Mouse (Mus musculus): ENCODE data around the gene Il1r2. TPM values are rescaled to one million over a fixed set of nuclear protein-coding genes. Genes with fewer than 3 reads are reported as not detected.

Il1r2 gene
- polyA plus RNA-seq, 1 experiment: 4.7 TPM

DNA sequence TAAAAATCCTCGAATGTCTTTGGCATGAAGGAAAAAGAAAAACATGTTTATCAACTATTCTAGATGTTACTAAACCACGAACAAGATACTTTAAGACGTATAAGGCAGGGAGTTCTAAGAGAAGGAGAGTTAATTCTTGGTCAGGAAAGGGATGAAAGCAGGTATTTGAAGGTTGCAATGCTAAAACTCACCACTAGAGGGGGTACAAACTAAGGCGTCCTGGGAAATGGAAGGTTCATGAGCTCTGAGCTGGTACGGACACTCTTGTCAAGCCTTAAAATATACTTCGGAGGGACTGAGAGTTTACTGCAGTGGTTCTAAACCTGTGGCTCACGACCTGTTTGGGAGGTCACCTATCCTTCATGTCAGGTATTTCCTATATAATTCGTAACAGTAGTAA lies 41.4 kb downstream of the Il1r2 start:
- H3K4me3 ChIP-seq (replicated peaks; ENCODE audit: extremely low read depth, low read depth, low read length): no peak overlapping the region
- DNase-seq: peak; percentile 20
- H3K4me1 ChIP-seq (ENCODE audit: control insufficient read depth, insufficient read depth, low read length): no peaks in the 10 kb centered on the region; the same call in 1 of the 2 replicates
- 37% methylated on average over 8 of the region's 8 CpGs for WGBS
- TF ChIP-seq CTCF (IDR thresholded peaks at IDR 0.05; ENCODE audit: insufficient read depth, low read length): peak; percentile 46
- no peak for TF ChIP-seq POLR2A (IDR thresholded peaks at IDR 0.05; ENCODE audit: borderline replicate concordance, extremely low read depth, low read depth, low read length)

DNA sequence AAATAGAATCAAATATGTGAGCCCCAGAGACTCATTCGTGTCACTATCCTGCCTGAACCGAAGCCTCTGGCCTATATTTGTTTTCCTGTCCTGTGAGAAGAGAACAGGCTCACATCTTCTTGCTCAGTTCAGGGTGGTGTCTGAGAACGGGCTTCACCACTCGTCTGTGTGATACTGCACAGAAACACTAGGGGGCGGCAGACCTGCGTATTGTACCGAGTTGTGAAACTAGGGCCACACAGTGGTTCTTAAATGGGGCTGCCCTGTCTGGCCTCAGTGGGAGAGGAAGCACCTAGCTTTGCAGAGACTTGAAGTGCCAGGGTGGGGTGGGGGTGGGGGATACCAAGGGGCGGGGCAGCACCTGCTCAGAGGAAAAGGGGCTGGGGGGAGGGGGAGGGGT lies 42.5 kb downstream of the Il1r2 start:
- TF ChIP-seq POLR2A (IDR thresholded peaks at IDR 0.05; ENCODE audit: borderline replicate concordance, extremely low read depth, low read depth, low read length) (no peak), CTCF (IDR thresholded peaks at IDR 0.05; ENCODE audit: insufficient read depth, low read length) (peak; percentile 92)
- under 1% methylated on average over 8 of the region's 8 CpGs for WGBS
- Histone ChIP-seq H3K4me1 (ENCODE audit: control insufficient read depth, insufficient read depth, low read length) (no peaks in the 10 kb centered on the region; the same call in 1 of the 2 replicates), H3K4me3 (replicated peaks; ENCODE audit: extremely low read depth, low read depth, low read length) (no peak overlapping the region)
- peak; percentile 81 for DNase-seq

DNA sequence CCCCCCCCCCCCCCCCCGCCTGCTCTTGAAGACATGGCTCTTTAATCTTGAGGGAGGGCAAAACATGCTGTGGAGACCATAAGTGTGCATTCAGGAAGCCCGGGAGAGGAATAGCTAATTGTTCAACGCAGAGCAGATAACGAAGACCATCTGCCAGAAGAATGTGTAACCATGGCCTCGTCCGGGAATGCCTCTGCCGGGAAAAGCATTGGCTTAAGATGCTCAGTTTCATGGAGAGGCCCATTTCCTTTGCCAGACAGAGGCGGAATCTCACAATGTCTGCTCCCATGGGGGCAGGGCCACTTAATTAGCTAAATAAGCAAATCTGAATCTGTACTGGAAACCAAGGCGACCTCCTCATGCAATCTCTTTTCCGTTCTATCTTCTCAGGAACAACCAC lies 43.7 kb downstream of the Il1r2 start:
- no peak for DNase-seq
- H3K4me3 ChIP-seq (replicated peaks; ENCODE audit: extremely low read depth, low read depth, low read length): no peak overlapping the region
- 39% methylated on average over 9 of the region's 10 CpGs for WGBS
- H3K4me1 ChIP-seq (ENCODE audit: control insufficient read depth, insufficient read depth, low read length): no peaks in the 10 kb centered on the region; the same call in 1 of the 2 replicates
- TF ChIP-seq POLR2A (IDR thresholded peaks at IDR 0.05; ENCODE audit: borderline replicate concordance, extremely low read depth, low read depth, low read length) (no peak), CTCF (IDR thresholded peaks at IDR 0.05; ENCODE audit: insufficient read depth, low read length) (no peak)

DNA sequence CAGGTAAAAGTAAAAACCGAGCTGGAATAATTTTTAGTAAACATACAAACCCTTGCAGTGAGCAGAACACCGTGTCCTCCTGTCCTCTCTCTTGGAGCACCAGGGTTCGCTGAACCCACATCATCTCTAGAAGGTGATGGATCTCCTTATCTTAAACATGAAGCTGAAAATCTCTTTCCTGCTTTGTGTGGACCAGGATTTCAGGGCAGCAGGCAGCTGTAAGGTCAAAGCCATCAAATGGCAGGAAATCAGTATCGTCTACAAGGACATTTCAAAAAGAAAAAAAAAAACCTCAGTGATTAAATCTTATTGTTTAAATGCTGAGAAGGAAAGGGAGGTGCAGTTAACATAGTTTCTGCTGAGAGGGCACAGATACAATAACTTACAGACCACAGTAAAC lies 50.4 kb downstream of the Il1r2 start:
- TF ChIP-seq CTCF (IDR thresholded peaks at IDR 0.05; ENCODE audit: insufficient read depth, low read length): no peak
- no peak for TF ChIP-seq POLR2A (IDR thresholded peaks at IDR 0.05; ENCODE audit: borderline replicate concordance, extremely low read depth, low read depth, low read length)
- peaks cover 4% of the 10 kb centered on the region for H3K4me1 ChIP-seq (ENCODE audit: control insufficient read depth, insufficient read depth, low read length)
- no peak overlapping the region for H3K4me3 ChIP-seq (replicated peaks; ENCODE audit: extremely low read depth, low read depth, low read length)
- no peak for DNase-seq
- 48% methylated on average over 4 of the region's 4 CpGs for WGBS

- no peak for DNase-seq
- WGBS: 88% methylated on average over 4 of the region's 4 CpGs
- H3K4me1 ChIP-seq (ENCODE audit: control insufficient read depth, insufficient read depth, low read length): peaks cover 4% of the 10 kb centered on the region
- H3K4me3 ChIP-seq (replicated peaks; ENCODE audit: extremely low read depth, low read depth, low read length): no peak overlapping the region
- TF ChIP-seq POLR2A (IDR thresholded peaks at IDR 0.05; ENCODE audit: borderline replicate concordance, extremely low read depth, low read depth, low read length) (no peak), CTCF (IDR thresholded peaks at IDR 0.05; ENCODE audit: insufficient read depth, low read length) (no peak)
These were observed 54.6 kb downstream of the Il1r2 start for GRCm38 (mm10) chr1:40128481-40128880.

DNA sequence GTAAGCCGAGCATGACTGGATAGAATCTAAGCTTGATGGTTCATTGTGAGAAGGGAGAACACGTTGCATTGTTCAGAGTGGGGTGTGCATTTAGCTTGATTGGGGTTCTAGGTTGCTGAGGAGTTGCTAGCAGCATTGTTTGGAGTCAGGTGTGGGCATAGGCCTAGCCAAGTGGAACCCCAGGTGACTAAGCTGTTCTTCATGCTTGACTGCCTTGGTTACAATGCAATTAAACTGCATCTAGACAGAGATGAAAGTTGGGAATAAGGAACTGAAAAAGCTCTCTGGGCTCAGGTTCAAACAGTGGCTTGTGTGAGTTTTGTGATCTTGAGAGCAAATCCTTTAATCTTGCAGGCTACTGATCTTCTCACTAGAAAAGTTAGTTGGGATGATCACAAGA lies 55.4 kb downstream of the Il1r2 start:
- no peak overlapping the region for H3K4me3 ChIP-seq (replicated peaks; ENCODE audit: extremely low read depth, low read depth, low read length)
- no peak for TF ChIP-seq CTCF (IDR thresholded peaks at IDR 0.05; ENCODE audit: insufficient read depth, low read length)
- TF ChIP-seq POLR2A (IDR thresholded peaks at IDR 0.05; ENCODE audit: borderline replicate concordance, extremely low read depth, low read depth, low read length): no peak
- H3K4me1 ChIP-seq (ENCODE audit: control insufficient read depth, insufficient read depth, low read length): peaks cover 4% of the 10 kb centered on the region
- 81% methylated on average over 2 of the region's 2 CpGs for WGBS
- no peak for DNase-seq

GRCm38 (mm10) chr1:40131631-40132030 lies 57.8 kb downstream of the Il1r2 start:
- TF ChIP-seq CTCF (IDR thresholded peaks at IDR 0.05; ENCODE audit: insufficient read depth, low read length) (no peak), POLR2A (IDR thresholded peaks at IDR 0.05; ENCODE audit: borderline replicate concordance, extremely low read depth, low read depth, low read length) (no peak)
- 4% methylated on average over 1 of the region's 1 CpGs for WGBS
- H3K4me3 ChIP-seq (replicated peaks; ENCODE audit: extremely low read depth, low read depth, low read length): no peak overlapping the region
- no peak for DNase-seq
- H3K4me1 ChIP-seq (ENCODE audit: control insufficient read depth, insufficient read depth, low read length): no peaks in the 10 kb centered on the region

- WGBS: 79% methylated on average over 4 of the region's 4 CpGs
- TF ChIP-seq POLR2A (IDR thresholded peaks at IDR 0.05; ENCODE audit: borderline replicate concordance, extremely low read depth, low read depth, low read length): no peak
- no peak overlapping the region for H3K4me3 ChIP-seq (replicated peaks; ENCODE audit: extremely low read depth, low read depth, low read length)
- no peaks in the 10 kb centered on the region for H3K4me1 ChIP-seq (ENCODE audit: control insufficient read depth, insufficient read depth, low read length)
- DNase-seq: no peak
These were observed 58.8 kb downstream of the Il1r2 start for GRCm38 (mm10) chr1:40132721-40133120.

DNA sequence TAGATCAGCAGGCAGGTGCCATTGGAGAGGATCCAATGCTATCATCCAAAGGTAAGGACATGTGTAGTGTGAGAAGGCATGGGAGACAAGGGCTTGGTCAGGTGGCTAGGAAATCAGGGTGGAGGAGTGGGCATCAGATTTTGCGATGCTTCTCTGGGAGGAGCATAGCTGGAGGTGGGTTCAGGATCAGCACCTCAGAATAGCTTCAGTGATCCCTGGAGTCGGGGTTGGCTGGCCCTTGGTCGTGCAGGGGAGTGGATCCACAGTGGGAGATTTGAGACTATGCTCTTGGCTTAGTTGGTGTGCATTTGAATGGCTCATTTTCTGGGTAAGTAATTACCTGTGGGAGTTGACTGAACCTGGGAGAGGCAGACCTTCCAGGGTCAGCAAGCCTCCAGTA lies 59.7 kb downstream of the Il1r2 start:
- Histone ChIP-seq H3K4me3 (replicated peaks; ENCODE audit: extremely low read depth, low read depth, low read length) (no peak overlapping the region), H3K4me1 (ENCODE audit: control insufficient read depth, insufficient read depth, low read length) (no peaks in the 10 kb centered on the region)
- WGBS: 84% methylated on average over 3 of the region's 3 CpGs
- TF ChIP-seq CTCF (IDR thresholded peaks at IDR 0.05; ENCODE audit: insufficient read depth, low read length) (no peak), POLR2A (IDR thresholded peaks at IDR 0.05; ENCODE audit: borderline replicate concordance, extremely low read depth, low read depth, low read length) (no peak)
- DNase-seq: no peak

- TF ChIP-seq CTCF (IDR thresholded peaks at IDR 0.05; ENCODE audit: insufficient read depth, low read length) (no peak), POLR2A (IDR thresholded peaks at IDR 0.05; ENCODE audit: borderline replicate concordance, extremely low read depth, low read depth, low read length) (no peak)
- Histone ChIP-seq H3K4me3 (replicated peaks; ENCODE audit: extremely low read depth, low read depth, low read length) (no peak overlapping the region), H3K4me1 (ENCODE audit: control insufficient read depth, insufficient read depth, low read length) (peaks cover 5% of the 10 kb centered on the region; the same call in 1 of the 2 replicates)
- WGBS: 27% methylated on average over 14 of the region's 14 CpGs
- DNase-seq: peak; percentile 62
These were observed 66.1 kb downstream of the Il1r2 start for GRCm38 (mm10) chr1:40139798-40140532.
